Mouse (Mus musculus): Measurements from ENCODE around the gene Hdac9.
A peak's percentile ranks its signal among the peaks of the same experiment; 100 is the strongest.
"Not testable (repeated sequence)": the region's sequence is repeated elsewhere in the genome, so short reads cannot be mapped to it uniquely, and the experiment has no call there.

Hdac9 gene

GRCm38 (mm10) chr12:34472949-34473651 lies 443.8 kb downstream of the Hdac9 start:
- DNase-seq, result no peak

GRCm38 (mm10) chr12:34472542-34472941 lies 444.4 kb downstream of the Hdac9 start:
- DNase-seq, result no peak

- DNase-seq, result no peak
Observed at GRCm38 (mm10) chr12:34461728-34462127, 455.2 kb downstream of the Hdac9 start.

GRCm38 (mm10) chr12:34452643-34453042 lies 464.3 kb downstream of the Hdac9 start:
- DNase-seq, result no peak

GRCm38 (mm10) chr12:34451198-34451597 lies 465.7 kb downstream of the Hdac9 start:
- DNase-seq, result peak; percentile 56

- DNase-seq, result not testable (repeated sequence)
Observed at GRCm38 (mm10) chr12:34444724-34445123, 472.2 kb downstream of the Hdac9 start.

GRCm38 (mm10) chr12:34440930-34441329 lies 476.0 kb downstream of the Hdac9 start:
- peak; percentile 11 for DNase-seq

GRCm38 (mm10) chr12:34432919-34433318 lies 484.0 kb downstream of the Hdac9 start:
- no peak for DNase-seq

GRCm38 (mm10) chr12:34432461-34432860 lies 484.4 kb downstream of the Hdac9 start:
- DNase-seq, result peak; percentile 22

GRCm38 (mm10) chr12:34431832-34432231 lies 485.1 kb downstream of the Hdac9 start:
- no peak for DNase-seq

GRCm38 (mm10) chr12:34425468-34425867 lies 491.4 kb downstream of the Hdac9 start:
- no peak for DNase-seq

- no peak for DNase-seq
Observed at GRCm38 (mm10) chr12:34408139-34408538, 508.8 kb downstream of the Hdac9 start.

- DNase-seq, result no peak
Observed at GRCm38 (mm10) chr12:34407143-34407542, 509.8 kb downstream of the Hdac9 start.

- DNase-seq, result no peak
Observed at GRCm38 (mm10) chr12:34402065-34402464, 514.8 kb downstream of the Hdac9 start.

- DNase-seq, result no peak
Observed at GRCm38 (mm10) chr12:34398611-34399010, 518.3 kb downstream of the Hdac9 start.

- peak; percentile 11 for DNase-seq
Observed at GRCm38 (mm10) chr12:34394342-34394741, 522.6 kb downstream of the Hdac9 start.

- DNase-seq, result no peak
Observed at GRCm38 (mm10) chr12:34379681-34380080, 537.2 kb downstream of the Hdac9 start.

- DNase-seq, result no peak
Observed at GRCm38 (mm10) chr12:34378637-34379036, 538.3 kb downstream of the Hdac9 start.

GRCm38 (mm10) chr12:34351906-34352305 lies 565.0 kb downstream of the Hdac9 start:
- no peak for DNase-seq

GRCm38 (mm10) chr12:34347529-34347928 lies 569.4 kb downstream of the Hdac9 start:
- peak; percentile 22 for DNase-seq

- DNase-seq, result no peak
Observed at GRCm38 (mm10) chr12:34342761-34343160, 574.1 kb downstream of the Hdac9 start.

GRCm38 (mm10) chr12:34338886-34339285 lies 578.0 kb downstream of the Hdac9 start:
- no peak for DNase-seq

GRCm38 (mm10) chr12:34334455-34335084 lies 582.3 kb downstream of the Hdac9 start:
- peak; percentile 18 for DNase-seq

- no peak for DNase-seq
Observed at GRCm38 (mm10) chr12:34332884-34333283, 584.0 kb downstream of the Hdac9 start.

- DNase-seq, result no peak
Observed at GRCm38 (mm10) chr12:34327111-34327510, 589.8 kb downstream of the Hdac9 start.

Measured in retina, postnatal 1 day (tissue).